Mouse (Mus musculus): Measurements from ENCODE around the gene Myt1l. TPM values are rescaled to one million over a fixed set of nuclear protein-coding genes. Genes with fewer than 3 reads are reported as not detected.

Gene Myt1l
- polyA plus RNA-seq, 1 experiment: not detected

- 46% methylated on average over 8 of the region's 8 CpGs for WGBS
- Histone ChIP-seq H3K4me1 (ENCODE audit: control insufficient read depth, insufficient read depth, low read length) (no peaks in the 10 kb centered on the region), H3K27ac (ENCODE audit: control insufficient read depth, insufficient read depth, low read depth, low read length, poor library complexity) (no peak overlapping the region), H3K4me3 (replicated peaks; ENCODE audit: control insufficient read depth, low read depth, low read length) (no peak overlapping the region)
- TF ChIP-seq CTCF (IDR thresholded peaks at IDR 0.05; ENCODE audit: control insufficient read depth, insufficient read depth, low read length) (no peak), POLR2A (IDR thresholded peaks at IDR 0.05; ENCODE audit: borderline replicate concordance, control insufficient read depth, low read depth, low read length) (no peak)
Measured at GRCm38 (mm10) chr12:29939261-29939671, 411.1 kb downstream of the Myt1l start.

- Histone ChIP-seq H3K4me3 (replicated peaks; ENCODE audit: control insufficient read depth, low read depth, low read length) (no peak overlapping the region), H3K4me1 (ENCODE audit: control insufficient read depth, insufficient read depth, low read length) (no peaks in the 10 kb centered on the region), H3K27ac (ENCODE audit: control insufficient read depth, insufficient read depth, low read depth, low read length, poor library complexity) (no peak overlapping the region)
- TF ChIP-seq CTCF (IDR thresholded peaks at IDR 0.05; ENCODE audit: control insufficient read depth, insufficient read depth, low read length): no peak
- no peak for TF ChIP-seq POLR2A (IDR thresholded peaks at IDR 0.05; ENCODE audit: borderline replicate concordance, control insufficient read depth, low read depth, low read length)
- WGBS: 61% methylated on average over 2 of the region's 2 CpGs
Measured at GRCm38 (mm10) chr12:29942435-29942834, 414.3 kb downstream of the Myt1l start.

- no peak overlapping the region for H3K27ac ChIP-seq (ENCODE audit: control insufficient read depth, insufficient read depth, low read depth, low read length, poor library complexity)
- 75% methylated on average over 3 of the region's 3 CpGs for WGBS
- H3K4me1 ChIP-seq (ENCODE audit: control insufficient read depth, insufficient read depth, low read length): no peaks in the 10 kb centered on the region
- no peak overlapping the region for H3K4me3 ChIP-seq (replicated peaks; ENCODE audit: control insufficient read depth, low read depth, low read length)
- TF ChIP-seq POLR2A (IDR thresholded peaks at IDR 0.05; ENCODE audit: borderline replicate concordance, control insufficient read depth, low read depth, low read length) (no peak), CTCF (IDR thresholded peaks at IDR 0.05; ENCODE audit: control insufficient read depth, insufficient read depth, low read length) (no peak)
Measured at GRCm38 (mm10) chr12:29944650-29945049, 416.5 kb downstream of the Myt1l start.

- Histone ChIP-seq H3K4me1 (ENCODE audit: control insufficient read depth, insufficient read depth, low read length) (no peaks in the 10 kb centered on the region), H3K4me3 (replicated peaks; ENCODE audit: control insufficient read depth, low read depth, low read length) (no peak overlapping the region), H3K27ac (ENCODE audit: control insufficient read depth, insufficient read depth, low read depth, low read length, poor library complexity) (no peak overlapping the region)
- TF ChIP-seq CTCF (IDR thresholded peaks at IDR 0.05; ENCODE audit: control insufficient read depth, insufficient read depth, low read length) (no peak), POLR2A (IDR thresholded peaks at IDR 0.05; ENCODE audit: borderline replicate concordance, control insufficient read depth, low read depth, low read length) (no peak)
- WGBS: 37% methylated on average over 6 of the region's 6 CpGs
Measured at GRCm38 (mm10) chr12:29945182-29945743, 417.1 kb downstream of the Myt1l start.

GRCm38 (mm10) chr12:29951043-29951442, 422.9 kb downstream of the Myt1l start:
- TF ChIP-seq CTCF (IDR thresholded peaks at IDR 0.05; ENCODE audit: control insufficient read depth, insufficient read depth, low read length) (no peak), POLR2A (IDR thresholded peaks at IDR 0.05; ENCODE audit: borderline replicate concordance, control insufficient read depth, low read depth, low read length) (no peak)
- WGBS: 61% methylated on average over 6 of the region's 6 CpGs
- H3K4me3 ChIP-seq (replicated peaks; ENCODE audit: control insufficient read depth, low read depth, low read length): no peak overlapping the region
- H3K27ac ChIP-seq (ENCODE audit: control insufficient read depth, insufficient read depth, low read depth, low read length, poor library complexity): no peak overlapping the region
- no peaks in the 10 kb centered on the region for H3K4me1 ChIP-seq (ENCODE audit: control insufficient read depth, insufficient read depth, low read length)

- Histone ChIP-seq H3K4me1 (ENCODE audit: control insufficient read depth, insufficient read depth, low read length) (no peaks in the 10 kb centered on the region), H3K27ac (ENCODE audit: control insufficient read depth, insufficient read depth, low read depth, low read length, poor library complexity) (no peak overlapping the region), H3K4me3 (replicated peaks; ENCODE audit: control insufficient read depth, low read depth, low read length) (no peak overlapping the region)
- WGBS: 81% methylated on average over 5 of the region's 5 CpGs
- TF ChIP-seq CTCF (IDR thresholded peaks at IDR 0.05; ENCODE audit: control insufficient read depth, insufficient read depth, low read length) (no peak), POLR2A (IDR thresholded peaks at IDR 0.05; ENCODE audit: borderline replicate concordance, control insufficient read depth, low read depth, low read length) (no peak)
Measured at GRCm38 (mm10) chr12:29951485-29951884, 423.3 kb downstream of the Myt1l start.

GRCm38 (mm10) chr12:29952102-29952501, 423.9 kb downstream of the Myt1l start:
- H3K27ac ChIP-seq (ENCODE audit: control insufficient read depth, insufficient read depth, low read depth, low read length, poor library complexity): no peak overlapping the region
- no peak for TF ChIP-seq CTCF (IDR thresholded peaks at IDR 0.05; ENCODE audit: control insufficient read depth, insufficient read depth, low read length)
- TF ChIP-seq POLR2A (IDR thresholded peaks at IDR 0.05; ENCODE audit: borderline replicate concordance, control insufficient read depth, low read depth, low read length): no peak
- WGBS: 78% methylated on average over 6 of the region's 6 CpGs
- H3K4me1 ChIP-seq (ENCODE audit: control insufficient read depth, insufficient read depth, low read length): no peaks in the 10 kb centered on the region
- no peak overlapping the region for H3K4me3 ChIP-seq (replicated peaks; ENCODE audit: control insufficient read depth, low read depth, low read length)

GRCm38 (mm10) chr12:29953999-29954398, 425.8 kb downstream of the Myt1l start:
- H3K4me1 ChIP-seq (ENCODE audit: control insufficient read depth, insufficient read depth, low read length): no peaks in the 10 kb centered on the region
- 65% methylated on average over 11 of the region's 11 CpGs for WGBS
- H3K4me3 ChIP-seq (replicated peaks; ENCODE audit: control insufficient read depth, low read depth, low read length): no peak overlapping the region
- TF ChIP-seq CTCF (IDR thresholded peaks at IDR 0.05; ENCODE audit: control insufficient read depth, insufficient read depth, low read length) (no peak), POLR2A (IDR thresholded peaks at IDR 0.05; ENCODE audit: borderline replicate concordance, control insufficient read depth, low read depth, low read length) (no peak)
- no peak overlapping the region for H3K27ac ChIP-seq (ENCODE audit: control insufficient read depth, insufficient read depth, low read depth, low read length, poor library complexity)

GRCm38 (mm10) chr12:29954464-29954863, 426.3 kb downstream of the Myt1l start:
- Histone ChIP-seq H3K4me3 (replicated peaks; ENCODE audit: control insufficient read depth, low read depth, low read length) (no peak overlapping the region), H3K4me1 (ENCODE audit: control insufficient read depth, insufficient read depth, low read length) (no peaks in the 10 kb centered on the region), H3K27ac (ENCODE audit: control insufficient read depth, insufficient read depth, low read depth, low read length, poor library complexity) (no peak overlapping the region)
- WGBS: 74% methylated on average over 3 of the region's 3 CpGs
- TF ChIP-seq CTCF (IDR thresholded peaks at IDR 0.05; ENCODE audit: control insufficient read depth, insufficient read depth, low read length): no peak
- no peak for TF ChIP-seq POLR2A (IDR thresholded peaks at IDR 0.05; ENCODE audit: borderline replicate concordance, control insufficient read depth, low read depth, low read length)
